Mouse (Mus musculus): ENCODE results near the gene Rab22a.

- TF ChIP-seq MYOG (IDR thresholded peaks at IDR 0.05; ENCODE audit: control insufficient read depth, extremely low read depth, insufficient read length) (no peak), USF1 (IDR thresholded peaks at IDR 0.05; ENCODE audit: low read depth) (no peak), CTCF (IDR thresholded peaks at IDR 0.05; ENCODE audit: control insufficient read depth, insufficient read depth, insufficient read length) (no peak), MAX (IDR thresholded peaks at IDR 0.05) (no peak), CEBPB (IDR thresholded peaks at IDR 0.05; ENCODE audit: low read depth) (no peak), FOSL1 (IDR thresholded peaks at IDR 0.05; ENCODE audit: insufficient read depth, low read length, poor library complexity, severe bottlenecking) (no peak)
These were observed 5.7 kb downstream of the Rab22a start for GRCm38 (mm10) chr2:173665271-173665670.

All from C2C12 (cell line).